Mouse (Mus musculus): ENCODE data around the gene Usp3. TPM values are rescaled to one million over a fixed set of nuclear protein-coding genes. Genes with fewer than 3 reads are reported as not detected.

Gene Usp3
- total RNA-seq, 2 experiments from 2014 or later, result 23.1 to 29.7 TPM

DNA sequence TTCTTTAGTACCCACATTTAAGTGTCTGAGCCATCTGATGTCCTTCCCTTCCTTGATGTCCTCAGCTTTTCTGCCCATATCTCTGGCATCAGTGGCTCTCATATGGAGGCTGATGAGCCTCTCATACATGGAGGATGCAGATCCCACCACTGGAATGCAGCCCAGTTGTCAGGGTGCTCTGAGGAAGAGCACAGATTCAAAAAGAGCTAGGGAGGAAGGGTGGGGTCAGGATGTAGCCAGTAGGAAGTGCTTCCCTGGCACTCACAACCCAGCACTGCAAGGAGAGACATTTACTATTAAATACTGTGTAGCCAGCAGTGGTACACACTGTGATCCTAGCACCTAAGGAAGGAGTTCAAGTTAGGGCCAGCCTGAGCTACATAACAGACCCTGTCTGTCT is 86.5 kb downstream of the Usp3 start:
- DNase-seq, result no peak

DNA sequence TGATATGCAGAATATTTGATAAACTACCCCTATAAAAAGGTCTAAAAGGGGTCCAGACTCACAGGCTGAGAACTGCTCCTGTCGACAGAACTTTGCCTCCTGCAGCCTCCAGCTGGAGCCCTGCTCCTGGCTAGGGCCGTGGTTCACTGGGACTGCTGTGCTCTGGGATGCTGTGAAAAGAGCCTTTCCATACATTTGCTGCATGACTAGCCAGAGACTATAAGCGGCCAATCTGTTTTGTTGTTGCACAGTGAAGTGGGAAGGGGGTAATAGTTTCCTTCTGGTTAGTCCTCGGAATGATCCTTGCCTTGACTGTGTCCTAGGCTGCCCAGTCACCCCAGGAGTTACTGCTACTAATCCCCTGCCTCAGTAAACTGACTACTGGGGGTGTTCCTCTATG is 86.9 kb downstream of the Usp3 start:
- DNase-seq, result no peak

DNA sequence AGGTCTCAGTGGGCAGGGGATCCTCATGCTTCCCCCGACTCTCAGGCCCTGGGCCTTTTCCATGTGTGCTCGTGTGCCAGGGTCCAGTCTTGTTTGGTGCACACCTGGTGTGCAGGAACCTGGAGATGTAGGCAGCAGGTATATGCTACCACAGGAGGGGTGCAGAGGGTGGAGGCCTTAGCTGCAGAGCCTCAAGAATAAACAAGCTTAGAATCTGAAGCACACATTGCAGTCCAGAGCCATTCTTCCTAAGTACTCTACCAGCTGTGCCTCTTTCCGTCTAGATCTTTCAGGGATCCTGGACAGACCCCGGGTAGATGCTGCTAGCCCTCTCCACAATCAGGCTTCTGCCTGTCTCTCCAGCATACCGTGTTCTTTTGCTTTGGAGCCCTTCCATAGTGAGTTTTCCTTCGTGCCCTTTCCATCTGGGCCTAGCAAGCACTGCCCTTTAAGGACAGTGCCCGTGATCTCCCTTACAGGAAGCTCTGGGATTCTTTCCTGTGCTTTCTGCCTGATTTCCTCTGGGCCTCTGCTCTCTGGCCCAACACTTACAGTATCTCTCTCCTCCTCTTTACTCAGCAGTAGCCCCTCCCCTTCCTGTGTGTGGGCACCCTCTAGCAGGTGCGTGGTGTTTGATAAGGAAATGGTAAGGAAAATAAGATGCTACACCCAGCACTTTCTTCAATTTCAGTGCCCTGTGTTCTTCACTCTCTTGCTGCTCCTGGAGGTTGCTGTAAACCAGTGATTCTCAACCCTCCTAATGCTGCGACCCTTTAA is 87.6 kb downstream of the Usp3 start:
- no peak for DNase-seq

DNA sequence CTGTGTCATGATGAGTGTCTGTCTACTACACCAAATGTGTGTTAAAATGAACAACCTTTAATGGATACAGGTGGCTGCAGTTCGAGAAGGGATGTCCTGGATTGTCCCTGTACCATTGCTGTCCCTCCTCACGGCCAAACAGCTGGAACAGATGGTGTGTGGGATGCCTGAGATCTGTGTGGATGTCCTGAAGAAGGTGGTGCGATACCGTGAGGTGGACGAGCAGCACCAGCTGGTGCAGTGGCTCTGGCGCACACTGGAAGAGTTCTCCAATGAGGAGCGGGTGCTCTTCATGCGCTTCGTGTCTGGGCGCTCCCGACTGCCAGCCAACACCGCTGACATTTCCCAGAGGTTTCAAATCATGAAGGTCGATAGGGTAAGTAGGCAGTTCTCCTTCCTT is 88.4 kb downstream of the Usp3 start:
- no peak for DNase-seq

DNA sequence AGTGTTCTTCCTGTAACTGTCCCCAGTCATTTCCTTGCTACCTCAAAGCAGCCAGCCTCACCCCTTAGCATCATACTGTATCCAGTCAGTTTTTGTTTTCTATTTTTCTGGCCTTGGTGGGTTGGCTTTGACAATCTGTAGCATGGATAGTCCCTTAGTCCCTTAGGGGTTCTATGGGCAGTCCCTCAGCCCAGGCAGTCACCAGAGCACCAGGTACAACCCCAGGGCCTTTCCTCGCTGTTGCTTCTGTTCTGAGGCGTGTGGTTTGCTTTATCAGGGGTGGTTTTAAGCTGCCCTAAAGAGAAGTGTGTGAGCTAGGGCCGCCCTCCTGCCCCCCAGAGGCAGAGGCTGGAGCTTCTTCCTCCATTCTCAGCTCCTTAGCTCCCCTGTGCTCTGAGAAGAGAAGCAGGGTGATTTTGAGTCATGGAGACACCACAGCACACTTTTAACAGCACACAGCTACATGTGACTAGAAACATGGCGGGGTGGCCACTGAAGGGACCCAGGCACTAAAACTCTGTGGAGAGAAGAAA is 89.0 kb downstream of the Usp3 start:
- no peak for DNase-seq

DNA sequence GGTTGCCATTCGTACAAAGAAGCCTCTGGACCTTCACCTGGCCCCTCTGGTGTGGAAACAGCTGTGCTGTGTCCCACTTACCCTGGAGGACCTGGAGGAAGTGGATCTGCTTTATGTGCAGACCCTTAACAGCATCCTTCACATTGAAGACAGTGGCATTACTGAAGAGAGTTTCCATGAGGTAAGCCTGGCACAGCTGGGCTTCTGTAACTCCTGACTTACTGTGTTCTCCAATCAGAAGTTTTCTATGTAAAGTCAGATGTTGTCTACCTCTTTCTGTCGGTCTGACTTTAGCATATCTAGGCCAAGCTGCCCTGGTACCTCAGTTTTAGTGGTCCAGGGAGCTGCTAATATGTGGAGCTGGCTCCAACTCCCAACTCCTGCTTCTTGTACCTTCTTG is 91.7 kb downstream of the Usp3 start:
- DNase-seq, result no peak

DNA sequence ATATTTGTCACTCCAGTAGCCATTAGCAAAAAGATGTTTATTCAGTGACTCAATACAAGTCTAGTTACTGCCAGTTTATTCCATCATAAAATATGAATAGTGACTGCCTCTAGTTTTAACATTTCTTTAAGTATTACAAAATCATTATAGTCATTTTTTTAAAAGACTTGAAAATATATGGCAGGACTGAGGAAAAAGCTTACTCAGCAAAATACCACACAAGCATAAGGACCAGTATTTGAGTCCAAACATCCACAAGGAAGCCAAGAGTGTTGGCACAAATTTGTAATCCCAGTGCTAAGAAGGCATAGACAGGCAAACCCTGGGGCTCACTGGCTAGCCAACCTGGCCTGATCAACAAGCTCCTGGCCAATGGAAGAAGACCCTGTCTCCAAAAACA is 99.0 kb downstream of the Usp3 start:
- DNase-seq, result no peak

DNA sequence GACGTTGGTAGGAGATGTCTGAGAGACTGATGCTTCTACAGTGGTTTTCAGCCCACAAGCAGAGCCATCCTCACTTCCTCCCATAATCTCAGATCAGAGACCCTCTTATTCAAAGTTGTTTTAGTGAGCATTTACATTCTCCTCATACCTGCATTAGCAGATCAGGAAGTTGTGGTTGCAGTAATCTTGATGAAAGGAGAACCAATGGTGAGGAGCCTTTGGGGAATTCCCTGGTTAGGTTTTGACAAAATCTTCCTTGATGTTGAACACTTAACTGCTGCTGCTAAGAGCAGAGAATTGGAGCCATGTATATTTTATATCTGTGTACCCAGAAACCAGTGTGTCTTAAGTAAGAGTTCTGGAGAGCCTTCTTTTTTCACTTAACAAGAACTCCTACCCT is 100.6 kb downstream of the Usp3 start:
- DNase-seq, result no peak

DNA sequence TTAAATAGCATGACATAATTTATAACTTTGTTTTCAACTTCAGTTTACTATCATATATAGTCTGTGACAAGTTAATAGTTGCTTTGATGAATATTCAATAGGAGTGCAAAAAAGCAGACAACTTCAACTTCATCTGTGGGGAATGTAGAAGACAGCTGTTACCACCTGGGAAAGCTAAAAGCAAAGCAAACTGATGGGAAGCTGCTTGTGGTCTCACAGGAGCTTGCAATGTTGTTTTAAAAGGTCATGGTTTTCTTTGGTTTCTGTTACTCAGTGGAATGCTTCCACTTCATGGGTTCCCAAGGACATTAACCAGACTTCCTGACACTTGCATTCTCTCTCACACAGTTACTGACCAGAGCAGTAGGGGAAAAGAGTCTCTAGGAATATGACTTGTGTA is 104.2 kb downstream of the Usp3 start:
- DNase-seq, result no peak

DNA sequence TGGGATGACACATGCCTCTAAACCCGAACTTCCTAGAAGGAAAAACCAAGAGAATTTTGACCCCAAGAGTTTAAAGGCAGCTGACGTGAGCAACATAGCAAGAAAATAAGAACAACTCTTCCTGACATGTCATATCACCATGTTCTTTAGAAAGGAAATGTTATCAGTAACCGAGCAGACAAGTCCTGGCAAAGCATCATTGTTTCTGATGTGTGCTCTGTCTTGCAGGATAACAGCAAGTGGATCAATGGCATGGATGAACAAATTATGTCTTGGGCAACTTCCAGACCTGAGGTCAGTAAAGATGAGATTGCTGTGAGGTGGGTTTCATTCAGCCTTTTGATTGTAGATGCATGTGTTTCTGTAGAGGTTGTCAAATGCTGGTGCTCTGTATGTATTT is 109.5 kb downstream of the Usp3 start:
- DNase-seq, result no peak

DNA sequence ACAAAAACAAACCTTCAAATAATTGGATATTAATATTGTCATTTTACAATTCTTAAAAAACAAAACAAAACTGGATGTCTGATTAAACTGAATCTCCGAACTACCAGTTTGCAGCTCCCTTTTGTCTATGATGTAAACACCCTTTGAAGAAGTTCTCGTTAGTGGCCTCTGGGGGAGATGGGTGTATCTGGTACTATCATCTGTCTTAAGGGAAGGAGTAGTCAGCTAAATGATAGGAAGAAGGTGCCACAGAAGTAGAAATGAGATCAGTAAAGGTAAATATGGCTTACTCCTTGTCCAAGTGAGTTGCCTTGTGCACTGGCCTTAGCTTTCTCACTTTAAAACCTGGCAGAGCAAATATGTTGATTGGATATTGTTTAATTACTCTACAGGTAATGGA is 115.2 kb downstream of the Usp3 start:
- no peak for DNase-seq

DNA sequence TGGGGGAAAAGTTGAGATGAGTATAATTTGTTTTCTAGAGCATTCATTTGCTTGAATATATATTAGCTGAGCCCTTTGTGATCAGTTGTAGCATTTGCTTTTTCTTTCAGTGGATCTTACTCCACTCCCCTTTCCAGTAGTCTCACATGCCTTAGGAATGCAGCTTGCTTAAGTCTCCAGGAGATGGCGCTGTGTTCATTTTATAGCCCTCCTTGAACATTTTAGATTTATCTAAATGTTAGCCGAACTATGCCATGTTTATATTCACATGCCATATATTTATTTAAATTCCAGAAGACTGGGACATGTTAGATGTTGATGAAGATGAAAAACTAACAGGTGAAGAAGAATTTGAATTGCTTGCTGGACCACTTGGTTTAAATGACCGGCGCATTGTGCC is 127.9 kb downstream of the Usp3 start:
- peak; percentile 5 for DNase-seq

Other genes starting within 250 kb of the Usp3 start
- 10 to 100 TPM; 34.9 to 43.1 TPM for gene Herc1, start 242.7 kb downstream of the Usp3 start, total RNA-seq (2021)
- 10 to 100 TPM; 36.0 to 38.6 TPM for gene Fbxl22, start 78.5 kb downstream of the Usp3 start, total RNA-seq (2021)
- gene Car12, start 120.5 kb upstream of the Usp3 start, total RNA-seq (2021), result 1 to 10 TPM; 1.2 to 2.4 TPM
- gene Aph1b, start 202.3 kb upstream of the Usp3 start, total RNA-seq (2021), result 1 to 10 TPM; 4.3 TPM
- under 1 TPM; 0.14 to 0.25 TPM for gene Gm10647, start 203.9 kb upstream of the Usp3 start, total RNA-seq (2021)
- 1 to 10 TPM in 1 of 2 experiments, under 1 TPM in 1; 0.59 to 1.7 TPM for gene Aph1c, start 241.6 kb upstream of the Usp3 start, total RNA-seq (2021)